Mouse (Mus musculus) ES-Bruce4 (cell line): Measurements from ENCODE around the gene Ikzf4.

Experiments
- CTCF ChIP-seq: IDR thresholded peaks from one replicate; pipeline ENCODE4 v1.8.1; 2011; ENCODE audit warnings: low read depth, low read length
- EP300 ChIP-seq: IDR thresholded peaks from 2 replicates; pipeline ENCODE4 v1.6.1; 2011; ENCODE audit warnings: low read depth, low read length; ENCODE audit not compliant: insufficient read depth
- POLR2A ChIP-seq: IDR thresholded peaks from one replicate; pipeline ENCODE4 v1.8.1; 2011; ENCODE audit warnings: low read length; ENCODE audit not compliant: insufficient read depth

GRCm38 (mm10) chr10:128584386-128584785 lies 61.4 kb downstream of the Ikzf4 start:
- TF ChIP-seq POLR2A (peak; percentile 39), CTCF (no peak), EP300 (0 out of 2 replicates have a peak, but pooled peaks have one; percentile 65)
